Mouse (Mus musculus) erythroblast, embryonic 14.5 days (primary cell): Measurements from ENCODE around the gene Wrap53.

Experiments used
- GATA1 ChIP-seq: IDR thresholded peaks from 2 replicates; pipeline ENCODE4 v1.6.1; 2012; ENCODE audit warnings: low read length, inconsistent platforms, mixed read lengths
- TAL1 ChIP-seq: IDR thresholded peaks from 3 replicates; pipeline ENCODE4 v1.6.1; 2012; ENCODE audit warnings: low read length, inconsistent platforms, mixed read lengths

DNA sequence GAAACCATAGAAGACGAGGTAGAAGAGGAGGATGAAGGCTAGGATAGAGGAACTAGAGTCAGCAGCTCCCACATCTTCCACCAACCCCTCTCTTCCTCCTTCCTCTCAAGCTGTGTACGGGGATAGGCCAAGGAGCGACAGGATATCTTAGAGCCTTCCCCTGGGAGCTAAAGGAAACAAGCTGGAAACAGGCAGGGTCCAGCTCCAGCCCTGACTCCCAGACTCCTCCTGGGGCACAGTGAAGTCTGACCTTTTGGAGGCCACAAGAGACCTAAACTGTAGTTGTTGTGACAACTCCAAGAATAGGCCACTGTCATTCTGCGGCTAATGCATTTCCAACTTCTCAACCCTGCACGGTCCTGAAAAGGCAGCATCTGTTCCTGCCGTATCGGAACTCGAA lies 23.5 kb upstream of the Wrap53 start:
- TF ChIP-seq TAL1 (no peak), GATA1 (no peak)
